Mouse (Mus musculus) lung, postnatal 36 days (tissue): ENCODE data around the gene Rps6kc1.

Experiments used
- DNase-seq: peaks from one replicate; pipeline ENCODE4 v3.0.0; 2022; ENCODE audit warnings: mixed read lengths

The Rps6kc1 gene

DNA sequence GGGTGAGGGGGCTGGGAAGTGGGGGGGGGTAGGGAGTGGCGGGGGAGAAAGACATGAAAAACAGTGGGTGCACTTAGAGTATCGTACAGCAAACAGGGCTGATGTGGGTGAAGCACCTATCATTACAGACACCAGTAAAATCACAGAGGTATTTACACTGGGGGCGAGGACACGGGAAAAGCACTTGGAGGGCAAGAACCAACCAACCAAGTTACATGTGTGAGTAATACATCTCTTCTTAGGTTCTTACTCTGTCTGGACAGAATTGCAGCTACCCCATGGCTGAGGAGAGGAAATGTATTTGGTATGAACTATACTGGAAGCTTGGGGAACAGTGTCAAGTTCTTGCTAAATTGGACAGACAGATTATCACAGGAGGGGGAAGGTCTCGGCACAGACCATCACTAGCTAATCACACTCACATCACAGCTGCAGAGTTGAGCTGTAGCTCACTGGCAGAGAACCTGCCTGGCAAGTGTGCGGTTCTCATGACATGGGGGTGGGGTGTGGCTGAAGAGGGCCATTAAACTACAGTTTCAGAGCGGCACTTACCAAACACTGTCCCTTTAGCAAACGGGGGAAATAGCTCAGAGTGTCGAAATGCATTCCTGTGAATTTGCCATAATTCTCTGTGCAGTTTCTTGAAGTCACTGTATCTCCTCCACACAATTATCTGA lies 12.5 kb downstream of the Rps6kc1 start:
- DNase-seq: peak; percentile 70

DNA sequence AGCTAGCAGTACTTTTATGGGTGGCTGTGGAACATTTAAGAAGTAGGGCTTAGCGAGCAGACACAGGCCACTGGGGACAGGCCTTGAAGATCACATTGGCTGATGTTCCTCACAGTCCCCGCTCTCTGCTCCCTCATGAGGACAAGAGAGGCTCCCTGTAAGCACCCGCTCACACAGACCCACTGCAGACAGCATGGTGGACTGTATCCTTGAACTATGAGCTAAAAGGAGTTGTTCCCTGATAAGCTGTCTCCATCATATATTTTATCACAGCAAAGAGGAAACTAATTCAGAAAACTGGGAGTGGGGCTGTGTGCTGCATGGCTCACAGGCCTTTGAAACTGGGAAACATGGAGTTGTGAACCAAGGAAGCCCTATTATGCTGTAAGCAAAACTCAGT lies 13.4 kb downstream of the Rps6kc1 start:
- DNase-seq: no peak

DNA sequence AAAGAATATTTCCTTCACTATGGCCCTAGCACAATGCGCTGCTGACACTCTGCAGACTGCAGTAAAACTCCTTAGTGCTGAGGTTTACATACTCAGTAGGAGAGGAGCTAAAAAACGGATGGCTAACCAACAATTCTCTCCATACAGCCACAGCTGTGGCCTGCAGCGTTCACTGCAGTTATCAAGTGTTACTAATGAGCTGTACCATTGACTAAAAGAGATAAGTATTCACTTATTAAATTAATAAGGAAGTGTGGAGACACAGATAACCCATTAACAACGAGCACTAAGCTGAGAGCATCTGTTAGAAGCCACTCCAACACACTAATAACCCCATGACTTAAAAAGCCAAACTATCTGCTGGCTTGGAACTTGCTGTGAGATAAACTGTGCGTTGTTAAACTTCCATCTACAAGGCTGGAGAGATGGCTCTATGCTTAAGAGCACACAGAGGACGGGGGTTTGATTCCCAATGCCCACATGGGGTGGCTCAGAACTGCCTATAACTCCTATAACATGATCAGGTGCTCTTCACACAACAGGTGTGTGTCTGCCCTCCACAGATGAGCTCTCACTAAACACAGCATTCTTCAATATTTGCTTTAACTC lies 17.9 kb downstream of the Rps6kc1 start:
- DNase-seq: no peak

DNA sequence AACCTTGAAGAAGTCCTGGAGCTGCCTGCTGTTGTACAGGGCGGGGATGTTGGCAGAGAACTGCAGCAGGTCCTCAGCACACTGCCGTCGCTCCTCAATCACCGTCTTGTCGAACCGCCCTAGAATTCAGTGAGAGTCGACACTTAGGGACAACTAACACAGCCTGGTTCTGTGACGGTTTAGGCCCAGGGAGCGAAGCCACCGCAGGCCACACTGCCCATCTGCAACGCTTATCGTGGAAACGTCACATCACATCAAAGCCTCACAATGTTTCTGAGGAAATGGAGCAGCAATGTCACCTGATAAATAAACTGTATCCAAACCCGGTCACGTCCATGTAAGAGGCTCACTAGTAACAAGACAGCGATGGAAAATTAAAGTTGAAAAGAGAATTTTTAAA lies 22.9 kb downstream of the Rps6kc1 start:
- no peak for DNase-seq

DNA sequence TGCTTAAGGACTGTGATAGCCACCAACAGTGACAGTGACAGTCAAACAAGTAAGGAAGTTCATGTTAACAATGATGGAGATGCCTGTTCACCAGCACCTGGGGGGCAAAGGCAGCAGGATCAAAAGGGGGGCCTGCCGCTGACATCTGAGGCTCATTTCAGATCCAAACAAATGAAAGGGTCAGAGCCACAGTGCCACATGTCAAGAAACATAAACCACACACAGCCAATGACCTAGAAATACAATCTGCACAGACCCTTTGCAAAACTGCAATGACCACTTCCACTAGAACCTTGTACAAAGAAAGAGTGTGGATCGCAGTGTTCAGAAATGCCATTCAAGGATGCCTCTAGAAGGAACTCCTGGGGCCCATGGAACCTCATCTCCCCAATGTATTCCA lies 23.5 kb downstream of the Rps6kc1 start:
- no peak for DNase-seq

DNA sequence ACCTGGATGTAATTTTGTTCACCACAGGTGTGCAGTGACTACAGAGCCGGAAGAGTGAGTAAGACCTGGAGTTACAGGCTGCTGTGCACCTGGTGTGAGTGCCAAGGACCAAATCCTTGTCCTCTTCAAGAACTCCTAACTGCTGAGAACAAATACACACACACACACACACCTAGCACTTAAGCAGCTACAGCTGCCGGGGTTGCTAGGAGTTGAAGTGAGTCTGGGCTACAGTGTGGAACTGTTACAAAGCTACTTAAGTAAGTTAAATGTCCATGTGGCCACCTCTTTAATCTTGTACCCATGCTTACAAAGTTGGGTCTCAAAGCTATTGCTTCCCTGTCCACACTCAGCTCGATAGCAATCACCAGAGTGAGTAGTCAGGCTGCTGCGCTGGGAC lies 25.6 kb downstream of the Rps6kc1 start:
- peak; percentile 46 for DNase-seq

DNA sequence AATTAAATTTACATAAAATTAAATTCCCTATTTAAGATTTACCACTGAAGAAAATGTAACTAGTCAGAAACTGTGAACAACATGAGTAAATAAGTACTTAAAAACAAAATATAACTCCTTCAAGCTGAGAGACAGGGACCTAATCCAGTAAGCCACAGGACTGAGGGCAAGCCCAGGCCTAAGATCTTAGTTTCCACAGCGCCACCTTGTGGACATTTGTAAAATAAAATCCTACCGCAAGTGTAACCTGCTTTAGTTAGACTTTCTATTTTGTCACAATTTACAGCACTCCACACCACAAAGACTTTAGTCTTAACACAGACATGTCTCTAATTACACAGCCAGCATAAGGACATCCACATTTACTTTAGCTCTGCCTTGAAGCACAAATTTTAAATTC lies 30.1 kb downstream of the Rps6kc1 start:
- peak; percentile 77 for DNase-seq

DNA sequence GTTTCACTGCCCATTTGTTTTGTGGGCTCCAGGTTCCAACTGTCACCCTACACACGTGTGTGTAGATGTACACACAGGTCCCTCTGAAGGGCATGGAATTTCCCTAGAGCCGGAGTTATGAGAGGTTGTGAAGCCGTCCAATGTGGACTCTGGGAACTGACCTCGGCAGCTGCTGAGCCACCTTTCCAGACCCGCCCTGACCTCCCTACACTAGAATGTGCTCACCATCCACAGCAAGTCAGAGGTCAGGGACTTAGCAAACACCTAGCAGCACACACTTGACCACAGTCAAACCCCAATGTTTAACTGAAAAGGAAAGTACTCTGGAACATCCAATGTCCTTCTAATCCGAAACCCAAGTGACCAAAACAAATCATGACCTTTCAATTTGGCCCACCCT lies 30.9 kb downstream of the Rps6kc1 start:
- peak; percentile 60 for DNase-seq

DNA sequence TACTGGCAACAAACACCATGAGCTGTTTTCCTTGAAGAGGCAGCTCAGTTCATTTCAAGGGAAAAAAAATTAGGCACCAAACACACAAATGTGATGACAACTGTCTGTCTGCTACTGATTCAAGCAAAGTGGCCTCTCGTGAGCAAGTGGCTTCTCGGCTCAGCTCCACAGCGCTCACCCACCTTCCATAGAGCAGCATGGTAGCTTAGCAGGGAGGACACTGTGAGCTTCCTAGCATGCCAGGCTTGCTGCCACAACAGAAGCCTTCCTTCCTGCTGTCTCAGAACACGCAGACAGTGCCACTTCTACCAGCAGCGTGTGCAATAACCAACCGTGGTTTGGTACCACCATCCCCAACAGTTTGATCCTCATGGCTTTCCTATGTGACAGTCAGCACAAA lies 35.8 kb downstream of the Rps6kc1 start:
- DNase-seq: no peak

DNA sequence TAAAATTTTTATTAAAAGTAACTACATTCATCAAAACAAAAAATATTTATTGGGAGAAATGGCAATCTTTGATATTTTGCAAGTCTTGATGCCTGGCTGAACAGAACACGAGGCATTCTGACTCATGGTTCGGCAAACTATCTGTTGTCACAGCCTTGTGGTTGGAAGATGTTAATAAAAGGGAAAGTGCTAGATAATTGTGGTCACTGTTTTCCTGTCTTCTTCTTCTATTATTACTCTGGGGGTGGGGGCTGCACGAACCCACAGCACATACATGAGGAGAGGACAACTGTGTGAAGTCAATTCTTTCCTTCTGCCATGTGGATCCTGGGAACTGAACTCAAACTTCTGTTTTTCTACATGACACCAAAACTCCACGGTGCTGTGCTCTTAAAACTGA lies 36.5 kb downstream of the Rps6kc1 start:
- DNase-seq: no peak

DNA sequence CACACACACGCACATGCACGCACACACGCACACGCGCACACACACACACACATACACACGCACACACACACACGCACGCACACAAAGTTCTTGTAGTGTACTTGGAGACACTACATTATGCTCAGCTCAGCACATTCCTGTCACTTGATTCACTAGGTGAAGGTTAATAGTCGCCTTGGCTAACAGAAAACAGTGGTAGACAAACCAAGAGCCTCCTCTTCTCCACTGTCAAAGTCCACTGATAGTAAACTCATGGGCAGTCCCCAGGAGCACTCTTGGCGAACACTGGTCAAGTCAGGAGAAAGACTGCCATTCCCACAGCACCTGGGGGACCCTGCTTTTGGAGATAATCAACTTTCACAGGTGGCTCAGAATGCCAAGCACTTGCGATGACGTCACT lies 40.5 kb downstream of the Rps6kc1 start:
- DNase-seq: no peak

DNA sequence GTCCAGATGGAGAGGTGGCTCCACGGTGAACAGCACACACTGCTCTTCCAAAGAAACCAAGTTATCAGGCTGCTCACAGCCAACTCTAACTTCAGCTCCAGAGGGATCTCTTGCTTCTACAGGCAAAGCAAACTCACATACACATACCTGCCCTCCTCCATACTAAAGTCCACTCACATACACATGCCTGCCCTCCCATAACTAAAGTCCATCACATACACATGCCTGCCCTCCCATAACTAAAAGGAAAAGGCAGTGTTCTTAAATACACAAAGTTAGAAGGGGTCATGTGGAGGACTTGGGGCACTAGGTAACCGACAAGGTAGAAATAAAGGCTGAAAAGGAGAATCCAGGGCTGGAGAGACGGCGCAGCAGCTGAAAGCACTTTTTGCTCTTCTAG lies 41.6 kb downstream of the Rps6kc1 start:
- DNase-seq: no peak

DNA sequence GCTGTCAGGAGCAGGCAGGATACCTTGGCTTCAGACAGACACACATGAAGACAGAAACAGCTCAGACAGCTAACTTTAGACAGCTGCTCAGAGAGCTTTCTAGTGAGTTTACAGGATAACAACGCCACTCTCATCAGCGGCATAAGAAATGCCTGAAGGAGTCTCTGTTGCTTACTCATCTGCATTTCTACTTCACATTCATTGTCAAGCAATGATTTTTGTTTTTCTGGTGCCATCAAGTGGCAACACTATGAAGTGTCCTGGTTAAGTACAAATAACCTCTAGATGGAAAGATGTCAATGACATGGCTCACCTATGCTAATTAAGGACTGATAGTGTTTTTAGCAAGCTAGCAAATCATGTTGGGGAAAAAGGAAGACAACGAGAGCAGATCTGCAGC lies 42.8 kb downstream of the Rps6kc1 start:
- no peak for DNase-seq

DNA sequence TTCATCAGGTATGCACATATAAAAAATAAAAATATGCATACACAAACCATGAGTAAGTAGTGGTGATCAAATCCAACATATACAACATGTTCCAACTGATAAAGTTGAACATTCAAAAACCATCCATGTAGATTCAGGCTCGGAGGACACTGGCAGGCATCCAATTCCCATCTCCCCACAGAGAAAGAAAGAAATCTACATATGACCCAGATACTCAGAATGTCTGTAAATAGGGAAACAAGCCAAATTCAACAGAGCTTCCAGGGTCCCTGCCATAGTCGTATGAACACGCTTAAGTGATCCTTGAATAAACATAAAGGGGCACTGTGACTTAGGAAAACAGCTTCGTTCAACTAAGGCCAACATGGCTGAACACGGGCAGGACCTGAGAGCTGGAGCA lies 49.9 kb downstream of the Rps6kc1 start:
- no peak for DNase-seq

DNA sequence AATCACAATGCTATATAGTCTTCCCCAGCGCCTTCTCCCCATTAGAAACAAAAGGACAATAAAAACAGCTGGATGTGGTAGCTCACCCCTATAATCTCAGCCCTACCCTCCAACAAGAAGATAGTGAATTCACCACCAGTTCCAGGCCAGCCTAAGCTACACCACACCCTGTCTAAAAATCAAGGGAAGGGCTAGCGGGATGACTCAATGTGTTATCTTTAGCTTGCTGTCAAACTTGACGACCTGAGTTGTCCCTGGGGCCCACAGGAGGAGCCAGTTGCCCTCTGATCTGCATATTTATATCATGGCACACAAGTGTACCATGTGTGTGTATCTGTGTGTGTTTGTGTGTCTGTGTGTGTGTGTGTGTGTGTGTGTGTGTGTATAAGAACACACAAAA lies 57.1 kb downstream of the Rps6kc1 start:
- no peak for DNase-seq

DNA sequence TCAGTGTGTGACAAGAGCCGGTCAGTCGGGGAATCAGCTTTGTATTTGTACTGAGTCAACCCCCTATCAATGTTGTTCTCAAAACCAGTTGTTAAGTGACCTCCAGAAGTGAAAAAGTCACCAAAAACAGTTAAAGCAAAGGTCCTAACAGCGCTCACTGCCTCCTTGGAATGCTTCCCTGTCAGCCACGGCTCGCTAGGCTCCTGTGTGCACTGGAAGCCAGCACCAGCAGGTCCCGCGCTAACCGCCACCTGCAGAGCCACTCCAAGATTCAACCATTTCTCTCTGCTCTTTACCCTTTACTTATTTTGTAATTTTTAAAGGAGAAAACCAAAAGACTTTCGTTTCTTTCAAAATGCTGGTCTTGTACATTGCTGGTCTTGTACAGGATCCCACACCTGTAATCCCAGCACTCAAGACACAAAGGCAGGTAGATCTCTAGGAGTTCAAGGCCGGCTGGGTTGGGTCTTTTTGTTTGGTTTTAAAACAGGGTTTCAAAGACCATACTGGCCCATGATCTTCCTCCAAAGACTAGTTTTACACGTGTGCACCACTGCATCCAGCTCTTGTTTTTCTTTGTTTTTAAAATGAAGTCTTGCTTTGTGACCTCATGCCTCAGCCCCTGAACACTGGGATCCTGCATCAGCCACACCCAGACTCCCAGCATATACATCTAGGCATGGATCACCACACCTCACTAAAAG lies 62.3 kb downstream of the Rps6kc1 start:
- no peak for DNase-seq

DNA sequence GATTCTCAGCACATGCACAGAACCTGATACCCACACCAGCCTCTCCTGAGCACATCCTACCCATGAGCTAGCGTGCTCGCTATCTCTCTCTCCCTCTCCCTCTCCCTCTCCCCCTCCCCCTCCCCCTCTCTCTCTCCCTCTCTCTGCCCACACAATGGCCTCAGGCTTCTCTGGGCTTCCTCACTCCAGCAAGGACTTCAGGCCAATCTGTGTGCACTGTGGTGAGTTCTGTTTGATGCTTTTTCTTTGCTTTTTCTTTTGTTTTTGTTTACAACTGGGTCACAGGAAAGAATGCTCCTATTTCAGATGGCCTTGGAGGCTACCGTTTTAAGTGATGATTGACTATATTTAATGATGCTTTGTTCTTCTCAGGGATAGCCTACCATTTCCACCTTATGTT lies 62.9 kb downstream of the Rps6kc1 start:
- no peak for DNase-seq

DNA sequence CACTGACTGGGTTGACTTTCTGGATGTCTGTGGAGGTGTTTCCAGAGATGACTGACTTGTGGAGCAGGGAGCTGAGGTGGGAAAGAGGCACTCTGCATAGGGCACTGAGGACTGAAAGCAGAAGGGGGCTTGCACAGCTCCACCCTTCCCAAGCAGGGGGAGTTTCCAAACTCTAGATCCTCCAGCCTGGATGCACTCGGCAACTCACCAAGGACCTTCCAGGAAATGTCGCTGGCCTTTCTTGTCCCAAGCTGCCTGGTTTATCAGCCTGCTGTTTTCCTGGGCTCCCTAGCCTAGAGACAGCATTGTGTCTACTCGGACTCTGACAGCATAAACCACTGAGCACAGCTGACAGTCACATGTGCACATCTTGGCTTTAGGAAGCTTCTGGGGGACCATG lies 64.6 kb downstream of the Rps6kc1 start:
- no peak for DNase-seq

DNA sequence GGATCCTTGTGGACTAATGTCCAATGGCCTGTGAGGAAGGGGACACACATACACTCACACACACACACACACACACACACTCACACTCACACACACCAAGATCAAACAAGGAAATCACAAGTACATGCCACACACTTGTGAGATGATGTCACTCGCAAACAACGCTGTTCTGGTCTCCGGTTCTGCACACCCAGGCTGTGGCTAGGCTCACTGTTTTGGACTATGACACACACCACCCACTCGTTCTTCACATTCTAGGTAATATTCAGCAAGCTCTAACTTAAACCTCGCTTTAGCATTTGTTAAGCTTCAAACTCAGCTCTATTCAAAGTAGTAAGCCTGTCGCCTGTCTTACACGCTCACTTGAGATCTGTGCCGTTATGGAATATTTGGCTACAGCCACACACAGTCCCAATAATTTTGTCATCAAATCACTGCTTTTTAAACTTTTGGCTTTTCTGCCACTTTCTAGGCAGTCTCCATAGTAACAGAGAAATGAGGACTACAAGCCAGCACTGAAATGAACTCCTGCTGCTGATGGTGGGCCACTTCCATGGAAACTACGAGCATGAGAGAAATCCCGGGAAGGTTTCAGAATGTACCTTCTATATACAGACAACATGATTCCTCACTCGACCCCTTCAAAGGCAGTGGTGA lies 65.4 kb downstream of the Rps6kc1 start:
- no peak for DNase-seq

DNA sequence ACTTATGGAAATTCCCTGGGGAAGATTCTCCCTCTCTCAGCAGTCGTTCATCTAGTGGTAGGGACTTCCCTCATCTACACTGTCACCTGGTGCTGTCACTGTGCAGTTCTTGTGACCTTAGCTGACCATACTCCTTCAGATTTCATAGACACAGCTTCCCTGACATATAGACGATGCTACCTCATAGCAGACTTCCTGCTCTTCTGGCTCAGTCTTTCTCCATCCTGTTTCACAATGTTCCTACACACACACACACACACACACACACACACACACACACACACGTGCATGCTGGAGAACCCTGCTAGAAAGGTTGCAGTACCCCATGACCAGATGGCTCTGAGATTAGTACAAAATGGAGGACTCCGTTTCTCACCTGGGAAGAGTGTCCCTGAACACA lies 66.2 kb downstream of the Rps6kc1 start:
- DNase-seq: no peak

DNA sequence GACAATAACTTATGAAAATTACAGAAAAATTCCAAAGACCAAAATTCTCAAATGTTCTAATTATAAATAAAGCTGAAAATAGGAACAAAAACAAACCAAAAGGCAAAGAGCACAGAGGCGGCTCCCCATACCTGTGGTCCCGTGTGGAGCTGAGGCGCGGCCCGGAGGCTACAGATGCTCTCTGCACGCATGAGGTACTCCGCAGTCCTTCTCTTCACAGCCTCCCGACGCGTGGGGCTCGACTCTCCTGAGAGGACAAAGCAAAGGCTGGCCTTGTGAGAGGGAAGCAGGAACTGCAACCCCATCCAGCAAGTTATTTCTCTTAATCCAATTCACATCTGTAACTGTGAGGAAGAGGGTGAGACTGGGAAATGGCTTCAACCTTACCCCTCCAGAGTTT lies 67.2 kb downstream of the Rps6kc1 start:
- no peak for DNase-seq

DNA sequence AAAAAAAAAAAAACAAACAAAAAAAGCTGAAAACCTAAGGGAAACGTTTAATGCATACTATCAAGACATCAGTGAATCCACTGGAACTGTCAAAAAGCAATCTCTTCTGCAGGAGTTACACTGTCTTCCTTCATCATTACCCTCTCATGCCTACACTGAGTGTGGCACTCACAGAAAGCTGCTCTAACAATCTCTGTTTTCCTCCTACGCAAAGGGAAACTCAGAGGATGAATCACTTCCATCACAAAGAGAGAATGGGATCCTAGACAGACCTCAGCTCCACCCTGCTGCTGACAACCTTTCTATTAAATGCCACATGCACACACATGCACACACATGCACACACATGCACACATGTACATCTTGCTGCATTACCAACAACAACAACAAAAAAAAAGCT lies 75.5 kb downstream of the Rps6kc1 start:
- DNase-seq: no peak

DNA sequence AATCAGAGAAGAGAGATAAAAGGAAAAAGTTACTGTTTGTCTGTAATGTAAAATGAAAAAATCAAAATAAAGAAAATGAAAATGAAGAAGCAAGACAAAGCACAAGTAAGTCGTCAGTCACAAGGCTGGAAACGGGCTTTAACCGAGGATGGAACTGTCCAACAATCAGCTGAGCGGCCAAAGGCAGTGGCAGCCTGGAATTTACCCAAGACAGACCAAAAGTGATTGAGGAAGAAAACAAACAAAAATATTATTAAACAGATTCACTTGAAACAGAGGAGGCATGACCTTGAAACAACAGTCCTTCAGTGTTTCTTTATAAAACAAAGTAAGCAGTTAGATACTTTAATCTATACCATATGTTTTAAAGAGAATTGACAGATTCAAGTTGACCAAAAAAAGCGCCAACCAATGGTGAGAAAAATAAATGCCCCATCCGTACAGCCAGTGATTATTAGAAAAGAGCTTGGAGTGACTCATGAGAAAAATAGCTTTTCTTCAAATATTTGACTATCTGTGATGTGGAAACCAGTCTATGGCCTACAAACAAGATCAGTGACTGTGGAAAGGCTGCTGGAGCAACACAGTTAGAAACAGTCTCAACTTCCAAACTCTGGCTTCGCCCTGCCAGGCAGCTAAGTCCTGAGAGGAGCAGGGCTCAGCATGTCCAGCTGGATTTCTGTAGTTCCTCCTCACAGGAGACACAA lies 77.2 kb downstream of the Rps6kc1 start:
- DNase-seq: no peak
